Mouse (Mus musculus) midbrain, postnatal 0 days (tissue): ENCODE measurements around the gene Zfp219. TPM values are rescaled to one million over a fixed set of nuclear protein-coding genes. Genes with fewer than 3 reads are reported as not detected.
"Not testable (repeated sequence)": the region's sequence is repeated elsewhere in the genome, so short reads cannot be mapped to it uniquely, and the experiment has no call there.

Experiments
- ATAC-seq: fragments of 200-750 bp; cut with Nextera tagmentation; 2 replicates; pipeline ENCODE4 v1.8.0; 2017; ENCODE audit warnings: moderate number of reproducible peaks, mild to moderate bottlenecking, moderate TSS enrichment, moderate library complexity; ENCODE audit not compliant: low FRiP score
- DNase-seq: peaks from one replicate; pipeline ENCODE4 v3.0.0-alpha.2; 2015; ENCODE audit warnings: low spot score
- H3K27ac ChIP-seq: fragments of 300-500 bp; sonication (generic); 2 replicates; pipeline ENCODE4 v1.5.1; 2014; ENCODE audit warnings: low read depth, mild to moderate bottlenecking, low read length, mixed read lengths
- H3K27me3 ChIP-seq: fragments of 300-500 bp; sonication (generic); 2 replicates; pipeline ENCODE4 v1.6.1; 2014; ENCODE audit warnings: low read length, control low read depth, mixed read lengths; ENCODE audit not compliant: insufficient read depth
- H3K36me3 ChIP-seq: fragments of 300-500 bp; sonication (generic); 2 replicates; pipeline ENCODE4 v1.6.1; 2014; ENCODE audit warnings: low read length, control low read depth, mixed read lengths; ENCODE audit not compliant: insufficient read depth
- H3K4me1 ChIP-seq: fragments of 300-500 bp; sonication (generic); 2 replicates; pipeline ENCODE4 v1.6.1; 2014; ENCODE audit warnings: mild to moderate bottlenecking, control low read depth, antibody characterized with exemption, low read length, mixed read lengths; ENCODE audit not compliant: insufficient read depth
- H3K4me2 ChIP-seq: fragments of 300-500 bp; sonication (generic); 2 replicates; pipeline ENCODE4 v1.6.1; 2014; ENCODE audit warnings: low read depth, mild to moderate bottlenecking, low read length, mixed read lengths; ENCODE audit not compliant: poor library complexity, severe bottlenecking
- H3K4me3 ChIP-seq: fragments of 300-500 bp; sonication (generic); 2 replicates; pipeline ENCODE4 v1.5.1; 2014; ENCODE audit warnings: low read depth, mild to moderate bottlenecking, low read length, moderate library complexity
- H3K9ac ChIP-seq: fragments of 300-500 bp; sonication (generic); replicated peaks from 2 replicates; pipeline ENCODE4 v1.6.1; 2014; ENCODE audit warnings: mild to moderate bottlenecking, low read length, moderate library complexity, mixed read lengths; ENCODE audit not compliant: poor library complexity, severe bottlenecking
- H3K9me3 ChIP-seq: fragments of 300-500 bp; sonication (generic); 2 replicates; pipeline ENCODE4 v1.6.1; 2016; ENCODE audit warnings: low read length, control low read depth
- CTCF ChIP-seq: IDR thresholded peaks from 2 replicates; pipeline ENCODE4 v1.5.1; 2016; ENCODE audit warnings: antibody characterized with exemption, mild to moderate bottlenecking
- WGBS: fragments of 180-500 bp; shearing (Covaris S2); extraction: QIAGEN DNeasy Blood & Tissue Kit; methylation state at CpG from one replicate; pipeline ENCODE4 v1.1.7; 2014; 5-methylcytosine and 5-hydroxymethylcytosine counted together
- polyA plus RNA-seq: library from polyadenylated mRNA; unstranded; fragments of >200 nt; fragmentation: Nextera tagmentation; extraction: Ambion mirVana; gene quantifications from 2 replicates; pipeline ENCODE4 v1.2.1, GENCODE M21; 2015
- total RNA-seq: library from RNA; depleted of rRNA; stranded (reverse); fragments of >200 nt; gene quantifications from 2 replicates; pipeline ENCODE4 v1.2.3, GENCODE M21; 2014; rRNA removed

Gene Zfp219
- total RNA-seq (60.4 and 65.5 TPM in 2 replicates), polyA plus RNA-seq (23.5 TPM in 2 replicates)

GRCm38 (mm10) chr14:52020486-52021137 is at the start of gene Zfp219:
Zfp219 (minus strand) TSS chr14:52020733.
- TF ChIP-seq CTCF, result peak; percentile 84
- 5% methylated on average over 15 of the region's 15 CpGs for WGBS

GRCm38 (mm10) chr14:52066135-52066534 is 45.6 kb upstream of the Zfp219 start:
- H3K4me3 ChIP-seq, result no peak overlapping the region
- TF ChIP-seq CTCF, result no peak
- ATAC-seq, result no peak
- no peaks in the 10 kb centered on the region for H3K4me1 ChIP-seq
- no peaks in the 10 kb centered on the region for H3K9me3 ChIP-seq
- DNase-seq, result no peak
- WGBS, result 62% methylated on average over 4 of the region's 4 CpGs
- no peak overlapping the region for H3K9ac ChIP-seq
- H3K36me3 ChIP-seq, result peaks cover 1% of the 10 kb centered on the region; the same call in 1 of the 2 replicates
- no peak overlapping the region for H3K4me2 ChIP-seq
- no peaks in the 10 kb centered on the region for H3K27me3 ChIP-seq
- H3K27ac ChIP-seq, result no peak overlapping the region

More at GRCm38 (mm10) chr14:52020486-52021137, at the start of gene Zfp219:
- Histone ChIP-seq H3K9ac (peak within 1 kb of the TSS; percentile 63), H3K27me3 (no peaks in the 10 kb centered on the region), H3K9me3 (no peaks in the 10 kb centered on the region), H3K36me3 (no peaks in the 10 kb centered on the region), H3K27ac (peak within 1 kb of the TSS; percentile 89), H3K4me2 (peak within 1 kb of the TSS; percentile 63), H3K4me1 (peaks cover 20% of the 10 kb centered on the region), H3K4me3 (peak within 1 kb of the TSS; percentile 42)
- DNase-seq, result peak; percentile 92
- ATAC-seq, result peak; percentile 76

GRCm38 (mm10) chr14:52061798-52062197 is 41.3 kb upstream of the Zfp219 start:
- Histone ChIP-seq H3K36me3 (no peaks in the 10 kb centered on the region), H3K27me3 (no peaks in the 10 kb centered on the region), H3K4me2 (no peak overlapping the region), H3K27ac (no peak overlapping the region), H3K4me1 (no peaks in the 10 kb centered on the region), H3K9me3 (no peaks in the 10 kb centered on the region), H3K9ac (no peak overlapping the region), H3K4me3 (no peak overlapping the region)
- ATAC-seq, result no peak
- 87% methylated on average over 8 of the region's 8 CpGs for WGBS
- TF ChIP-seq CTCF, result no peak
- no peak for DNase-seq

GRCm38 (mm10) chr14:52060800-52061199 is 40.3 kb upstream of the Zfp219 start:
- ATAC-seq (no peak), DNase-seq (peak; percentile 60)
- Histone ChIP-seq H3K4me2 (no peak overlapping the region), H3K27ac (no peak overlapping the region), H3K27me3 (no peaks in the 10 kb centered on the region), H3K4me3 (no peak overlapping the region), H3K36me3 (no peaks in the 10 kb centered on the region), H3K9me3 (no peaks in the 10 kb centered on the region), H3K4me1 (no peaks in the 10 kb centered on the region), H3K9ac (no peak overlapping the region)
- 78% methylated on average over 1 of the region's 1 CpGs for WGBS
- no peak for TF ChIP-seq CTCF

- H3K27ac ChIP-seq, result no peak overlapping the region
- H3K9me3 ChIP-seq, result no peaks in the 10 kb centered on the region
- 67% methylated on average over 4 of the region's 4 CpGs for WGBS
Observed at GRCm38 (mm10) chr14:52059982-52060381, 39.4 kb upstream of the Zfp219 start.

GRCm38 (mm10) chr14:52052720-52053119 is 32.2 kb upstream of the Zfp219 start:
- not testable (repeated sequence) for H3K4me1 ChIP-seq, H3K9ac ChIP-seq, DNase-seq, H3K4me3 ChIP-seq, H3K9me3 ChIP-seq, H3K27ac ChIP-seq, H3K4me2 ChIP-seq, H3K36me3 ChIP-seq, ATAC-seq, H3K27me3 ChIP-seq
- 86% methylated on average over 3 of the region's 3 CpGs for whole genome bisulfite sequencing

More at GRCm38 (mm10) chr14:52059982-52060381, 39.4 kb upstream of the Zfp219 start:
- Histone ChIP-seq H3K27me3 (no peaks in the 10 kb centered on the region), H3K9ac (no peak overlapping the region), H3K4me3 (no peak overlapping the region), H3K36me3 (no peaks in the 10 kb centered on the region), H3K4me2 (no peak overlapping the region), H3K4me1 (no peaks in the 10 kb centered on the region)
- DNase-seq, result no peak
- ATAC-seq, result no peak
- no peak for TF ChIP-seq CTCF
